Mouse (Mus musculus): Measurements from ENCODE around the gene Mon2. TPM values are rescaled to one million over a fixed set of nuclear protein-coding genes. Genes with fewer than 3 reads are reported as not detected.

Mon2 gene
- polyA plus RNA-seq, 1 experiment, result 85.9 TPM

- Histone ChIP-seq H3K4me3 (ENCODE audit: insufficient read depth, low read length) (no peak overlapping the region), H3K4me1 (ENCODE audit: control insufficient read depth, insufficient read depth, low read length) (no peaks in the 10 kb centered on the region), H3K27ac (ENCODE audit: insufficient read depth, low read depth, low read length) (no peak overlapping the region)
- TF ChIP-seq CTCF (IDR thresholded peaks at IDR 0.05; ENCODE audit: low read depth, low read length), result no peak
- TF ChIP-seq POLR2A (IDR thresholded peaks at IDR 0.05; ENCODE audit: borderline replicate concordance, low read depth, low read length), result no peak
Measured at GRCm38 (mm10) chr10:122960216-122960615, 116.1 kb downstream of the Mon2 start.

- Histone ChIP-seq H3K27ac (ENCODE audit: insufficient read depth, low read depth, low read length) (no peak overlapping the region), H3K4me1 (ENCODE audit: control insufficient read depth, insufficient read depth, low read length) (peaks cover 7% of the 10 kb centered on the region), H3K4me3 (ENCODE audit: insufficient read depth, low read length) (no peak overlapping the region)
- TF ChIP-seq CTCF (IDR thresholded peaks at IDR 0.05; ENCODE audit: low read depth, low read length), result no peak
- TF ChIP-seq POLR2A (IDR thresholded peaks at IDR 0.05; ENCODE audit: borderline replicate concordance, low read depth, low read length), result no peak
Measured at GRCm38 (mm10) chr10:122958699-122959098, 117.6 kb downstream of the Mon2 start.

- no peak for TF ChIP-seq POLR2A (IDR thresholded peaks at IDR 0.05; ENCODE audit: borderline replicate concordance, low read depth, low read length)
- TF ChIP-seq CTCF (IDR thresholded peaks at IDR 0.05; ENCODE audit: low read depth, low read length), result no peak
- peaks cover 14% of the 10 kb centered on the region for H3K4me1 ChIP-seq (ENCODE audit: control insufficient read depth, insufficient read depth, low read length)
Measured at GRCm38 (mm10) chr10:122957918-122958317, 118.4 kb downstream of the Mon2 start.

GRCm38 (mm10) chr10:122953576-122953975, 122.7 kb downstream of the Mon2 start:
- Histone ChIP-seq H3K4me1 (ENCODE audit: control insufficient read depth, insufficient read depth, low read length) (peaks cover 14% of the 10 kb centered on the region), H3K27ac (ENCODE audit: insufficient read depth, low read depth, low read length) (peak overlapping the region; percentile 51), H3K4me3 (ENCODE audit: insufficient read depth, low read length) (no peak overlapping the region)
- no peak for TF ChIP-seq CTCF (IDR thresholded peaks at IDR 0.05; ENCODE audit: low read depth, low read length)
- TF ChIP-seq POLR2A (IDR thresholded peaks at IDR 0.05; ENCODE audit: borderline replicate concordance, low read depth, low read length), result no peak

More at GRCm38 (mm10) chr10:122957918-122958317, 118.4 kb downstream of the Mon2 start:
- H3K4me3 ChIP-seq (ENCODE audit: insufficient read depth, low read length), result no peak overlapping the region
- H3K27ac ChIP-seq (ENCODE audit: insufficient read depth, low read depth, low read length), result no peak overlapping the region

- no peak overlapping the region for H3K27ac ChIP-seq (ENCODE audit: insufficient read depth, low read depth, low read length)
- TF ChIP-seq CTCF (IDR thresholded peaks at IDR 0.05; ENCODE audit: low read depth, low read length) (no peak), POLR2A (IDR thresholded peaks at IDR 0.05; ENCODE audit: borderline replicate concordance, low read depth, low read length) (no peak)
- peaks cover 14% of the 10 kb centered on the region for H3K4me1 ChIP-seq (ENCODE audit: control insufficient read depth, insufficient read depth, low read length)
- H3K4me3 ChIP-seq (ENCODE audit: insufficient read depth, low read length), result no peak overlapping the region
Measured at GRCm38 (mm10) chr10:122950966-122951365, 125.3 kb downstream of the Mon2 start.

- no peak overlapping the region for H3K4me3 ChIP-seq (ENCODE audit: insufficient read depth, low read length)
- no peak for TF ChIP-seq POLR2A (IDR thresholded peaks at IDR 0.05; ENCODE audit: borderline replicate concordance, low read depth, low read length)
- no peak for TF ChIP-seq CTCF (IDR thresholded peaks at IDR 0.05; ENCODE audit: low read depth, low read length)
Measured at GRCm38 (mm10) chr10:122944888-122945287, 131.4 kb downstream of the Mon2 start.

GRCm38 (mm10) chr10:122943824-122944223, 132.5 kb downstream of the Mon2 start:
- Histone ChIP-seq H3K4me1 (ENCODE audit: control insufficient read depth, insufficient read depth, low read length) (peaks cover 3% of the 10 kb centered on the region; the same call in 1 of the 2 replicates), H3K4me3 (ENCODE audit: insufficient read depth, low read length) (no peak overlapping the region), H3K27ac (ENCODE audit: insufficient read depth, low read depth, low read length) (no peak overlapping the region)
- TF ChIP-seq CTCF (IDR thresholded peaks at IDR 0.05; ENCODE audit: low read depth, low read length), result no peak
- TF ChIP-seq POLR2A (IDR thresholded peaks at IDR 0.05; ENCODE audit: borderline replicate concordance, low read depth, low read length), result no peak

More at GRCm38 (mm10) chr10:122944888-122945287, 131.4 kb downstream of the Mon2 start:
- peaks cover 3% of the 10 kb centered on the region; the same call in 1 of the 2 replicates for H3K4me1 ChIP-seq (ENCODE audit: control insufficient read depth, insufficient read depth, low read length)
- H3K27ac ChIP-seq (ENCODE audit: insufficient read depth, low read depth, low read length), result no peak overlapping the region

GRCm38 (mm10) chr10:122942771-122943170, 133.5 kb downstream of the Mon2 start:
- Histone ChIP-seq H3K4me1 (ENCODE audit: control insufficient read depth, insufficient read depth, low read length) (peaks cover 3% of the 10 kb centered on the region; the same call in 1 of the 2 replicates), H3K4me3 (ENCODE audit: insufficient read depth, low read length) (no peak overlapping the region), H3K27ac (ENCODE audit: insufficient read depth, low read depth, low read length) (no peak overlapping the region)
- TF ChIP-seq POLR2A (IDR thresholded peaks at IDR 0.05; ENCODE audit: borderline replicate concordance, low read depth, low read length) (no peak), CTCF (IDR thresholded peaks at IDR 0.05; ENCODE audit: low read depth, low read length) (no peak)

Other genes with a start within 250 kb of the Mon2 start
- 81.7 and 94.7 TPM in 2 replicates for gene Usp15, start 120.5 kb upstream of the Mon2 start, polyA plus RNA-seq (2012; ENCODE audit: insufficient read depth, insufficient read length, missing spikeins)
- gene Fam19a2, start 187.5 kb upstream of the Mon2 start, polyA plus RNA-seq (2012; ENCODE audit: insufficient read depth, insufficient read length, missing spikeins), result not detected in 2 replicates

Measured in bone marrow macrophage, adult 2 months (primary cell).